Mouse (Mus musculus): ENCODE measurements around the gene Rai14.

- TF ChIP-seq CHD2 (IDR thresholded peaks at IDR 0.05; ENCODE audit: low read length), result no peak
- no peak for TF ChIP-seq EP300 (IDR thresholded peaks at IDR 0.05; ENCODE audit: low read depth in 1 of 2, low read length in 2 of 2)
- no peak for TF ChIP-seq CTCF (IDR thresholded peaks at IDR 0.05 in 2 of 3, conservative IDR thresholded peaks at IDR 0.05 in 1 of 3; ENCODE audit: control insufficient read depth in 1 of 3, insufficient read depth in 1 of 3, low read depth in 2 of 3, low read length in 3 of 3, poor library complexity in 1 of 3, severe bottlenecking in 1 of 3)
- TF ChIP-seq ZC3H11A (IDR thresholded peaks at IDR 0.05; ENCODE audit: low read depth, low read length), result no peak
- no peak for TF ChIP-seq RAD21 (IDR thresholded peaks at IDR 0.05; ENCODE audit: low read depth, low read length)
- no peak for TF ChIP-seq POLR2A (IDR thresholded peaks at IDR 0.05; ENCODE audit: control insufficient read depth in 1 of 2, insufficient read depth in 1 of 2, low read depth in 1 of 2, low read length in 2 of 2, poor library complexity in 1 of 2)
- no peak for TF ChIP-seq ZNF384 (IDR thresholded peaks at IDR 0.05; ENCODE audit: low read depth, low read length)
- no peak for TF ChIP-seq BHLHE40 (IDR thresholded peaks at IDR 0.05; ENCODE audit: borderline replicate concordance, low read depth, low read length)
- no peak for TF ChIP-seq ZKSCAN1 (IDR thresholded peaks at IDR 0.05; ENCODE audit: low read depth, low read length)
- TF ChIP-seq HCFC1 (IDR thresholded peaks at IDR 0.05; ENCODE audit: low read depth, low read length), result no peak
- no peak for TF ChIP-seq UBTF (IDR thresholded peaks at IDR 0.05; ENCODE audit: borderline replicate concordance, insufficient read depth, low read depth, low read length)
- TF ChIP-seq MEF2A (IDR thresholded peaks at IDR 0.05; ENCODE audit: extremely low read depth, insufficient replicate concordance, low read depth, low read length, poor library complexity, severe bottlenecking), result no peak
- no peak for TF ChIP-seq ETS1 (IDR thresholded peaks at IDR 0.05; ENCODE audit: low read depth, low read length)
- no peak for TF ChIP-seq SMC3 (IDR thresholded peaks at IDR 0.05; ENCODE audit: low read depth, low read length)
Measured at GRCm38 (mm10) chr15:10735948-10736347, 21.5 kb upstream of the Rai14 start.

Data from MEL (cell line).